Mouse (Mus musculus) midbrain, embryonic 14.5 days (tissue): Measurements from ENCODE around the gene Aspscr1. TPM values are rescaled to one million over a fixed set of nuclear protein-coding genes. Genes with fewer than 3 reads are reported as not detected.

Source experiments
- ATAC-seq: fragments of 200-750 bp; cut with Nextera tagmentation; 2 replicates; pipeline ENCODE4 v1.8.0; 2017; ENCODE audit warnings: moderate number of reproducible peaks, moderate library complexity; ENCODE audit not compliant: low FRiP score, low TSS enrichment
- DNase-seq: peaks from one replicate; pipeline ENCODE4 v3.0.0-alpha.2; 2015
- H3K27ac ChIP-seq: fragments of 300-500 bp; sonication (generic); replicated peaks from 2 replicates; pipeline ENCODE4 v1.5.1; 2014; ENCODE audit warnings: mild to moderate bottlenecking, low read depth, low read length, moderate library complexity
- H3K27me3 ChIP-seq: fragments of 300-500 bp; sonication (generic); 2 replicates; pipeline ENCODE4 v1.6.1; 2014; ENCODE audit warnings: low read length, control low read depth, mixed read lengths; ENCODE audit not compliant: control insufficient read depth, insufficient read depth
- H3K36me3 ChIP-seq: fragments of 300-500 bp; sonication (generic); 2 replicates; pipeline ENCODE4 v1.6.1; 2014; ENCODE audit warnings: low read length, control low read depth; ENCODE audit not compliant: control insufficient read depth, insufficient read depth
- H3K4me1 ChIP-seq: fragments of 300-500 bp; sonication (generic); 2 replicates; pipeline ENCODE4 v1.6.1; 2014; ENCODE audit warnings: mild to moderate bottlenecking, antibody characterized with exemption, low read length, control low read depth; ENCODE audit not compliant: control insufficient read depth, insufficient read depth
- H3K4me2 ChIP-seq: fragments of 300-500 bp; sonication (generic); 2 replicates; pipeline ENCODE4 v1.6.1; 2014; ENCODE audit warnings: mild to moderate bottlenecking, low read length, moderate library complexity
- H3K4me3 ChIP-seq: fragments of 300-500 bp; sonication (generic); replicated peaks from 2 replicates; pipeline ENCODE4 v1.5.1; 2014; ENCODE audit warnings: low read depth, low read length
- H3K9ac ChIP-seq: fragments of 300-500 bp; sonication (generic); replicated peaks from 2 replicates; pipeline ENCODE4 v1.6.1; 2014; ENCODE audit warnings: mild to moderate bottlenecking, low read length, moderate library complexity
- H3K9me3 ChIP-seq: fragments of 300-500 bp; sonication (generic); 2 replicates; pipeline ENCODE4 v1.6.1; 2016; ENCODE audit warnings: low read length, control low read depth, mixed read lengths; ENCODE audit not compliant: control insufficient read depth
- WGBS: fragments of 180-500 bp; shearing (Covaris S2); extraction: QIAGEN DNeasy Blood & Tissue Kit; methylation state at CpG from one replicate; pipeline ENCODE4 v1.1.7; 2014; 5-methylcytosine and 5-hydroxymethylcytosine counted together
- polyA plus RNA-seq: library from polyadenylated mRNA; unstranded; fragments of >200 nt; fragmentation: Nextera tagmentation; extraction: Ambion mirVana; gene quantifications from 2 replicates; pipeline ENCODE4 v1.2.1, GENCODE M21; 2014

Gene Aspscr1
- polyA plus RNA-seq, 1 experiment from 2014 or later: 141 TPM

- no peaks in the 10 kb centered on the region for H3K9me3 ChIP-seq
- peak within 1 kb of the TSS; percentile 75 for H3K4me3 ChIP-seq
- peak within 1 kb of the TSS; percentile 91 for H3K4me2 ChIP-seq
- peaks cover 29% of the 10 kb centered on the region for H3K36me3 ChIP-seq
- WGBS: 1% methylated on average over 87 of the region's 90 CpGs
- peak within 1 kb of the TSS; percentile 86 for H3K9ac ChIP-seq
- peak; percentile 86 for ATAC-seq
- H3K4me1 ChIP-seq: peaks cover 14% of the 10 kb centered on the region
- H3K27ac ChIP-seq: peak within 1 kb of the TSS; percentile 74
- H3K27me3 ChIP-seq: no peaks in the 10 kb centered on the region
- peak; percentile 94 for DNase-seq
These were observed 48.6 kb downstream of the Aspscr1 start, which contains the start of gene Rac3 for GRCm38 (mm10) chr11:120721124-120722066. TSS of gene Rac3 (plus strand) at chr11:120721470.

- H3K9me3 ChIP-seq: no peaks in the 10 kb centered on the region
- peaks cover 19% of the 10 kb centered on the region for H3K4me1 ChIP-seq
- peak overlapping the region; percentile 75 for H3K4me3 ChIP-seq
- DNase-seq: peak; percentile 39
- peak overlapping the region; percentile 91 for H3K4me2 ChIP-seq
- H3K9ac ChIP-seq: peak overlapping the region; percentile 86
- H3K27me3 ChIP-seq: no peaks in the 10 kb centered on the region
- H3K27ac ChIP-seq: peak overlapping the region; percentile 74; the same call in 1 of the 2 replicates
- H3K36me3 ChIP-seq: peaks cover 24% of the 10 kb centered on the region
- WGBS: 20% methylated on average over 21 of the region's 21 CpGs
- no peak for ATAC-seq
These were observed 49.4 kb downstream of the Aspscr1 start for GRCm38 (mm10) chr11:120722067-120722630.

GRCm38 (mm10) chr11:120722761-120723382 lies 50.1 kb downstream of the Aspscr1 start:
- DNase-seq: no peak
- WGBS: 86% methylated on average over 11 of the region's 11 CpGs
- peak overlapping the region; percentile 75 for H3K4me3 ChIP-seq

GRCm38 (mm10) chr11:120723509-120723908 lies 50.7 kb downstream of the Aspscr1 start:
- Histone ChIP-seq H3K27ac (no peak overlapping the region), H3K9me3 (no peaks in the 10 kb centered on the region), H3K36me3 (peaks cover 12% of the 10 kb centered on the region), H3K9ac (no peak overlapping the region), H3K4me2 (no peak overlapping the region), H3K4me3 (no peak overlapping the region), H3K27me3 (no peaks in the 10 kb centered on the region), H3K4me1 (peaks cover 19% of the 10 kb centered on the region)
- 84% methylated on average over 7 of the region's 7 CpGs for WGBS
- DNase-seq: no peak
- no peak for ATAC-seq

More at GRCm38 (mm10) chr11:120722761-120723382, 50.1 kb downstream of the Aspscr1 start:
- ATAC-seq: no peak
- H3K27me3 ChIP-seq: no peaks in the 10 kb centered on the region
- peak overlapping the region; percentile 86; the same call in 1 of the 2 replicates for H3K9ac ChIP-seq
- H3K36me3 ChIP-seq: peaks cover 18% of the 10 kb centered on the region
- H3K4me1 ChIP-seq: peaks cover 19% of the 10 kb centered on the region
- no peaks in the 10 kb centered on the region for H3K9me3 ChIP-seq
- H3K4me2 ChIP-seq: peak overlapping the region; percentile 91
- no peak overlapping the region for H3K27ac ChIP-seq

- WGBS: 18% methylated on average over 34 of the region's 36 CpGs
- DNase-seq (no peak), ATAC-seq (peak; percentile 9)
- H3K4me1 ChIP-seq: peaks cover 13% of the 10 kb centered on the region
- peak overlapping the region; percentile 80 for H3K4me2 ChIP-seq
- no peaks in the 10 kb centered on the region for H3K9me3 ChIP-seq
- no peaks in the 10 kb centered on the region for H3K27me3 ChIP-seq
- H3K27ac ChIP-seq: no peak overlapping the region
- H3K9ac ChIP-seq: peak overlapping the region; percentile 57
- H3K4me3 ChIP-seq: peak overlapping the region; percentile 41
- H3K36me3 ChIP-seq: no peaks in the 10 kb centered on the region
These were observed 53.7 kb downstream of the Aspscr1 start for GRCm38 (mm10) chr11:120726243-120727168.

- Histone ChIP-seq H3K9me3 (no peaks in the 10 kb centered on the region), H3K27me3 (no peaks in the 10 kb centered on the region), H3K27ac (no peak within 1 kb of the TSS), H3K4me1 (peaks cover 11% of the 10 kb centered on the region), H3K4me2 (peak within 1 kb of the TSS; percentile 80), H3K9ac (peak within 1 kb of the TSS; percentile 57), H3K36me3 (no peaks in the 10 kb centered on the region), H3K4me3 (peak within 1 kb of the TSS; percentile 41)
- DNase-seq (peak; percentile 78), ATAC-seq (peak; percentile 71)
- WGBS: under 1% methylated on average over 14 of the region's 14 CpGs
These were observed 54.4 kb downstream of the Aspscr1 start, which contains the start of gene Dcxr for GRCm38 (mm10) chr11:120727169-120727527. TSS of gene Dcxr (minus strand) at chr11:120727281.

- Histone ChIP-seq H3K4me2 (no peak overlapping the region), H3K36me3 (no peaks in the 10 kb centered on the region), H3K4me3 (no peak overlapping the region), H3K9ac (no peak overlapping the region), H3K27me3 (no peaks in the 10 kb centered on the region), H3K27ac (no peak overlapping the region), H3K4me1 (peaks cover 7% of the 10 kb centered on the region), H3K9me3 (no peaks in the 10 kb centered on the region)
- 54% methylated on average over 12 of the region's 12 CpGs for WGBS
- ATAC-seq (no peak), DNase-seq (no peak)
These were observed 54.8 kb downstream of the Aspscr1 start for GRCm38 (mm10) chr11:120727564-120727963.
